Mouse (Mus musculus): ENCODE data around the gene Stk16. TPM values are rescaled to one million over a fixed set of nuclear protein-coding genes. Genes with fewer than 3 reads are reported as not detected.
A peak's percentile ranks its signal among the peaks of the same experiment; 100 is the strongest.

The Stk16 gene
- polyA plus RNA-seq, 1 experiment from 2014 or later: 120 TPM

DNA sequence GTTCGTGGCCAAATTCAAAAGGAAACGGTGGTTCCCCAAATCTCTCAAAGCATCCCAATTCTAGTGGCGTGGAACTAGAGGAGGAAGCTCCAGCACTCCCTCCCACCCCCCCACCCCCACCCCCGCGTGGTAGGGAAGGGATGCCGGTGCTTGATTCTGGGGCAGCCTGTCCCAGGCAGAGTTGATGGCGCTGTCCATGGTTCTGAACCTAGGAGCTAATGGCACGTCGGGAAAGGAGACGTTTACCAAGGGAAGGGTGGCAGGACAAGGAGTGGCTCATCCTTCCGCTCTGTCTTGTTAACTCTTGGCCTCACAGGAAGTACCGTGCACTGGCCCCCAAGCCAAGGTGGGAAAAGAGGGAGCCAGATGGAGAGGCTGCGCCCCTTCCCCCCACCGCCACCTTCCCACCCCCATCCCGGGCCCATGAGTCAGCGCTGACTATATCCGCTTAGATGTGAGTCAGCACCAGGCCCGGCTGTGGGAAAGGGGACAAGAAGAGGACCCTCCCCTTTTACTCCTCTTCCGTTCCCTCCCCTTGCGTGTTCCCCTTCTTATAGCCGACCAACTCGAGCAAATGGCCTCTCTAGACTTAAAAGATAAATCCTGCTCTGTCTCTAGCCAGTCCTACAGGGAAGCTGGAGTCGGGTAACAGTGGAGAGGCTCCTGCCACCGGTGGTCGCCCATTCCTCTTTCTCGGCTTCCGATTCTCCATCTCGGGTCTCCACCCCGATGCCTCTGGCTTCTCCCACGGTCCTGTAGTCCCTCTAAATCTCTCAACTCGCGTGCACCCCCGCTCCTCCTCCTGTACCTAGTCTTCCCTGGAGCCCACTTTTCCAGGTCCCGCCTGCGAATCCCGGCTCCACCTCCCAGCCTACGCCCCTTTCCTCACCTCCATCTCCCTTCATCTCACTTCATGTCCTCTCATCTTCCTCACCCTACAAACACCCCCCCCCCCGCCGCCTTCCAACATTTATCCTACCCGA lies 52.6 kb downstream of the Stk16 start:
- Histone ChIP-seq H3K4me2 (peak overlapping the region; percentile 20; the same call in 1 of the 2 replicates), H3K27ac (no peak overlapping the region), H3K9me3 (no peaks in the 10 kb centered on the region), H3K36me3 (no peaks in the 10 kb centered on the region), H3K4me3 (replicated peaks) (0 out of 2 replicates have a peak overlapping the region, but pooled peaks have one; percentile 9), H3K4me1 (no peaks in the 10 kb centered on the region), H3K9ac (no peak overlapping the region), H3K27me3 (replicated peaks) (peaks cover 40% of the 10 kb centered on the region)
- no peak for ATAC-seq (ENCODE audit: insufficient read depth, low FRiP score, low read depth)
- WGBS: 3% methylated on average over 40 of the region's 40 CpGs

DNA sequence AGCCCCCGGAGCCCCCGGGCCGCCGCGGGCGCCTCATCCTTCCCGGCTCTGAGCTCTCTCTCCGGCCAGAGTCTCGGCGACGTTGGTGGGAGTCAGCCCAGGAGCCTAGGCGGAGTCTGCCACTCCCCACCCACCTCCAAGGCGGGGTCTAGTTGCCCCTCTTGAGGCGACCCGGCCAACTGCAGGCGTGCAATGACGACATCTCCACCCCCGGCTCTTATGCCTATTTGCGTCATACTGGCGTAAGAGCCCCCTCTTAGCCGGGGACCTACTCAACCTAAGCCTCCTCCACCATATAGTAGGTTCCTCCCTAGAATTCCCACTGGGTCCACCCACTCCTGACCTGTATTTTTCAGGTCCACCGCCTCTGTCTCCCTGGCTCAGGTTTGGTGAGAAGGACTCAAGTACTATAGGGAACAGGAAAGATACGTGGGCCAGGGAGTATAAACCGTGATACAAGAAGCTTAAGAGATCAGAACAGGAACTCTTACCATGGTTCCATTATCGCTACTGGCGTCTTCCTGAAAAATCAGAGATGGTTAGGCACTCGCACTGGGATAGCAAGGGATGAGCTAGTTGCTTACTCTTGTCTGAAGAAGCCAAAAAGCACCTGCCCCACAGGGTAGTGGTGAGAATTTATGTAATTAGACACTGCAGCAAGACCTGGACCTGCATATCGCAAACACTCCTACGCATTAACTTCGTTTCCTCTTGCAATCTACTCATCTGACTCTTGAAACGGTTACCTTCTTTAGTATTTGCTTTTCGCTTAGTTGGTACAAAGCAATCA lies 53.6 kb downstream of the Stk16 start, which contains the start of gene Ptprn:
TSS of gene Ptprn (minus strand) at position 412 of the 790 bp plus-strand sequence.
- no peaks in the 10 kb centered on the region for H3K4me1 ChIP-seq
- ATAC-seq (ENCODE audit: insufficient read depth, low FRiP score, low read depth): no peak
- 11% methylated on average over 32 of the region's 32 CpGs for WGBS

More for the DNA sequence above, 53.6 kb downstream of the Stk16 start, which contains the start of gene Ptprn:
- Histone ChIP-seq H3K9me3 (no peaks in the 10 kb centered on the region), H3K4me3 (replicated peaks) (0 out of 2 replicates have a peak within 1 kb of the TSS, but pooled peaks have one; percentile 9), H3K27ac (no peak within 1 kb of the TSS), H3K36me3 (no peaks in the 10 kb centered on the region), H3K9ac (no peak within 1 kb of the TSS), H3K27me3 (replicated peaks) (peaks cover 40% of the 10 kb centered on the region), H3K4me2 (0 out of 2 replicates have a peak within 1 kb of the TSS, but pooled peaks have one; percentile 20)

Small RNAs within 50 kb of the gene (microRNA-seq; reads per million reads assigned to microRNA genes)
- gene Gm27943: not detected

Other genes starting within 250 kb of the Stk16 start
- gene Nhej1, start 85.6 kb upstream of the Stk16 start, polyA plus RNA-seq (2015; fragmentation: Nextera tagmentation; extraction: Ambion mirVana): 8.6 and 9.5 TPM in 2 replicates
- 0.49 and 0.86 TPM in 2 replicates for gene Slc23a3, start 76.9 kb upstream of the Stk16 start, polyA plus RNA-seq (2015; fragmentation: Nextera tagmentation; extraction: Ambion mirVana)
- 38.8 and 44.9 TPM in 2 replicates for gene Cnppd1, start 68.1 kb upstream of the Stk16 start, polyA plus RNA-seq (2015; fragmentation: Nextera tagmentation; extraction: Ambion mirVana)
- gene Retreg2, start 68.1 kb upstream of the Stk16 start, polyA plus RNA-seq (2015; fragmentation: Nextera tagmentation; extraction: Ambion mirVana): 43.8 and 47.8 TPM in 2 replicates
- 41.0 and 41.2 TPM in 2 replicates for gene Zfand2b, start 42.2 kb upstream of the Stk16 start, polyA plus RNA-seq (2015; fragmentation: Nextera tagmentation; extraction: Ambion mirVana)
- gene Abcb6, start 30.4 kb upstream of the Stk16 start, polyA plus RNA-seq (2015; fragmentation: Nextera tagmentation; extraction: Ambion mirVana): 23.9 and 26.8 TPM in 2 replicates
- gene Ankzf1, start 18.7 kb upstream of the Stk16 start, polyA plus RNA-seq (2015; fragmentation: Nextera tagmentation; extraction: Ambion mirVana): 24.7 and 26.7 TPM in 2 replicates
- gene Atg9a, start 18.6 kb upstream of the Stk16 start, polyA plus RNA-seq (2015; fragmentation: Nextera tagmentation; extraction: Ambion mirVana): 26.5 and 27.0 TPM in 2 replicates
- 15.5 and 17.1 TPM in 2 replicates for gene Glb1l, start within 50 bp of the Stk16 start, polyA plus RNA-seq (2015; fragmentation: Nextera tagmentation; extraction: Ambion mirVana)
- 142 and 145 TPM in 2 replicates for gene Tuba4a, start 9.0 kb downstream of the Stk16 start, polyA plus RNA-seq (2015; fragmentation: Nextera tagmentation; extraction: Ambion mirVana)
- not detected in 2 replicates for gene A630095N17Rik, start 21.3 kb downstream of the Stk16 start, polyA plus RNA-seq (2015; fragmentation: Nextera tagmentation; extraction: Ambion mirVana)
- gene Dnajb2, start 25.6 kb downstream of the Stk16 start, polyA plus RNA-seq (2015; fragmentation: Nextera tagmentation; extraction: Ambion mirVana): 34.9 and 35.9 TPM in 2 replicates
- gene Ptprn, start 53.7 kb downstream of the Stk16 start, polyA plus RNA-seq (2015; fragmentation: Nextera tagmentation; extraction: Ambion mirVana): 2.4 and 2.8 TPM in 2 replicates
- gene Resp18, start 67.6 kb downstream of the Stk16 start, polyA plus RNA-seq (2015; fragmentation: Nextera tagmentation; extraction: Ambion mirVana): 7.5 and 9.6 TPM in 2 replicates
- gene Dnpep, start 107.2 kb downstream of the Stk16 start, polyA plus RNA-seq (2015; fragmentation: Nextera tagmentation; extraction: Ambion mirVana): 123 and 137 TPM in 2 replicates
- gene Des, start 149.5 kb downstream of the Stk16 start, polyA plus RNA-seq (2015; fragmentation: Nextera tagmentation; extraction: Ambion mirVana): 92.1 and 93.2 TPM in 2 replicates
- gene Speg, start 164.5 kb downstream of the Stk16 start, polyA plus RNA-seq (2015; fragmentation: Nextera tagmentation; extraction: Ambion mirVana): 45.2 and 49.1 TPM in 2 replicates
- 103 TPM in 2 replicates for gene Gmppa, start 225.1 kb downstream of the Stk16 start, polyA plus RNA-seq (2015; fragmentation: Nextera tagmentation; extraction: Ambion mirVana)
- gene Asic4, start 239.6 kb downstream of the Stk16 start, polyA plus RNA-seq (2015; fragmentation: Nextera tagmentation; extraction: Ambion mirVana): 2.0 and 2.1 TPM in 2 replicates

Data from stomach, embryonic 15.5 days (tissue).